Mouse (Mus musculus) v-Abl transformed pro-B cells (cell line): ENCODE results near the gene Olfr532.
"Not testable (repeated sequence)": the region's sequence is repeated elsewhere in the genome, so short reads cannot be mapped to it uniquely, and the experiment has no call there.

Experiments used
- in situ Hi-C, 2 experiments: fragments of 400-800 bp; cut with MboI; formaldehyde crosslinking; loops; one replicate each; pipeline ENCODE4 v1.15.1; 2025; ENCODE audit not compliant: unreplicated experiment in 2 of 2

Olfr532 gene

DNA sequence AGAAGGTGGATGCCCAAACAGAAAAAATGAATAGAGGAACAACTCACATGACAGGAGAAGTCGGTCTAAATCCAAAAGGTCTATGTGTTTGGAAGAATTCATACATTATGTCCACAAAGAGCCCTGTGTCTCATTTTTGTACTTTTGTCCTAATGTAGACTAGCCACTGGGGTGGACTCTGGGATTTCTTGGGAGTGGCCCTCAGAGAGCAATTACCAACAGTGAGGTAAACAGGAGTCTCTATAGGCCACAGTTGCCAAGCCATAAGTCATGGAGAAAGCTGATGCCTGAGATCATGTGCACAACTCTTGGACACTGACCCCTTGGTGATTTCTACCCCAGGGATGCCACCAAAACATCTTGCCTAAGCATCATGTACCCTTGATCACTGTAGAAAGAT lies at the start of gene Olfr532:
Gene Olfr532 (minus strand): TSS at position 101 of the 400 bp plus-strand sequence.
- in situ Hi-C loops, result no loop called here

DNA sequence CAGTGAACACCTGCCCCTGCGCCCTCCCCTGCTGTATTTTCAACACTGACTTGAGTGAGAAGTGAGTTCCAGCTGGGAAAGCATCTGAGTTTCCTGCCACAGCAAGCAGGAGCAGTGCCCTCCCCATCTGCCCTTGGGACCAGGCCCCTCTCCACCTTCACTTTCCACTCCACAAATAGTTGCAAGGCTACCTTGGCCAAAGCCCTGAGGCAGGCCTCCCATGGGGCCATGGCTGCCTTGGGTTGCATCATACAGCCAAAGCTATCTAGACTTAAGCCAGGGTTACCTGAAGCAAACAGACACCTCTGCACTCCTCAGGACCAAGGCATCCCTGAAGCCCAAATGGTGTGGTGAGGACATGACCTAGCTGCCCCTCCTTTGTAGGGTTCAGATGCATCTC lies 41.6 kb upstream of the Olfr532 start, which contains the start of gene Olfr533:
Gene Olfr533 (plus strand): TSS at position 301 of the 400 bp plus-strand sequence.
- in situ Hi-C loops, result not testable (repeated sequence)

DNA sequence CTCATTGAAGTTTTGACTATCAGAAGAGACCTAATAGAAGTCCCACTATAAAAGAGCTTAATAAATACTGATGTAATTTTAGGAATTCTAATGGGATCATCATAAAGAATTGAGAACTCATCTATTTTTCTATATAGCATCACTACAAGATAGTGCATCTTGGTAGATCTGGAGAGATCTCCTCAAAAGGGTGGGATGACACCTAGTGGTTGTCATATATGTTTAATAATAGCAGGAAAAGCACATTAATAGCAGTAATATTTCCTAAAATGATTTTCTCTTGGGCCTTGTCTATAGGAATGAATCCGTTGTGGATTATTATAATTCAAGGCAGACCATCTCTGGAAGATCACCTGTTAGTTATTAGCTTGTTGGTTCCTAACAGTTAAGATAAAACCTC lies 21.7 kb upstream of the Olfr532 start:
- in situ Hi-C loops, result no loop called here

DNA sequence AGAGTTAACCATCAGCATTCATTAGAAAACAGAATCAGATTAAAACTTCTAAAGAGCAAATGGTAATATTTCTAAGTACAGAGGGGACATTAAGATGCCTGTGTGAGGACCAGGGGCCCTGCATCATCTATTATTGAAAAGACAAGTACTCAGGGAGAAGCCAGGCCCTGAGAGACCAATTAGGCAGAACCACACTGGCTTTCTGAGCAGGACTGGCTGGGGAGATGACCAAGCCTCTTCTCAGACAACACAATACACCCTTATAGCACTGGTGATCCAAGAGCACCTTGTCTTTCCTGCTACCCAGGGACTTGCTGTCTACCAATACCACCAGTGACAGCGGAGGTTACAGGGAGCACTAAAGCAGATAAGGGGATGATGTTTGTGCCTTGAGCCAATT lies 18.6 kb downstream of the Olfr532 start, which contains the start of gene Olfr531:
Gene Olfr531 (minus strand): TSS at position 101 of the 400 bp plus-strand sequence.
- in situ Hi-C loops, result no loop called here

DNA sequence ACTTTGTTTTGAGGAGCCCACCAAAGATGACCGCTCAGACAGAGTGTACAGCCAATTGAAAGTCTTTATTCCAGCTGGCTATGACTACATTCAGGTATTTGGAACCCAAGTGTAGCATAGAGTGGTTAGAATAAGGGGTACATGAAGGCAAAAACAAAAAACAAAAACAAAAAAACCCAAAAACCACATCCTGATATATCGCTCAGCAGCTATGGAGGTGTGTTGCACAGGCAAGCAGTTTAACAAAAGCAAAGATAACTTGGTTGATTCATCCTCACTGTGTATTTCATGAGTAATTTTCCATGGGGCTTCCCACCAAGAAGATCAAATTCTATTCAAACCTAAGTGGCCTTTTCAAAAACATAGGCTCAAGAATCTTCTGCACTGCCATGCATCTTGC lies 44.5 kb downstream of the Olfr532 start:
- in situ Hi-C loops, result no loop called here

DNA sequence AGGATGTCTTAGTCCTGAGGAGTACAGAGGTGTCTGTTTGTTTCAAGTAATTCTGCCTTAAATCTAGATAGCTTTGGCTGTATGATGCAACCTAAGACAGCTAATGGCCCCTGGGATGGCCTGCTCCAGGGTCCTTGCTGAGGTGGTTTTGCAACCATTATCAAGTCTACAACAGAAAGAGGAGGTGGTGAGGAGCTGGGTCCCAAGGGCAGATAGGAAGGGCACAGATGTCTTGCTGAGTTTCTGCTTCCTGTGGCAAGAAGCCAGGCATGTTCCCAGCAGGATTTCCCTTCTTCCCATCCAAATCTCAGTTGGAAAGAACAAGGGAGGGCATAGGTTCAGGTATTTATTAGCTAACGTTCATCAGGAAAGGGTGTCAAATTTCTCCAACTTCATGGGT lies 45.2 kb downstream of the Olfr532 start, which contains the start of gene Olfr530:
Gene Olfr530 (minus strand): TSS at position 101 of the 400 bp plus-strand sequence.
- in situ Hi-C loops, result no loop called here

DNA sequence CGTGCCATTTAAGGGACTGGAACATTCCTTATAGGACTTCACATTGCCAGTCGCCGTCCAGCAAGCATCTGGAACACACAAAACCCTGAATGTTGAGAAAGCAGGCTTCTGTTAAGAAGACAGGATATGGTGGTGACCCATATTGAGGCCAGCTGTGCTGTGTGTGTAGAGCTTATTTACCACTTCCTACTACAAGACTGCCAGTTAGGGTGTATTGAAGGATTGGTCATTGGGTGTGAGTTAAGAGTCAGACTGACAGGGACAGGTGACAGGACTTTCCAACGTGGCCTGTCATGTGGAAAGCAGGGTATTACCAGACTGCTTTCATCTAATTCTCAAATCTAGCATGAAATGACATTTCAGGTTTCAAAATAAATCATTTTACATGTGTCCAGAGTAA lies 47.1 kb downstream of the Olfr532 start:
- in situ Hi-C loops, result no loop called here
